Mouse (Mus musculus) embryo, embryonic 10.5 days (tissue): ENCODE measurements at regions not wholly inside any gene's neighbourhood (a gene's known extent, or its start where the extent isn't known, plus 50 kb on each side); places are given as distances from the start of the nearest gene placed in this dataset.

Experiments used
- DNase-seq: peaks from one replicate; pipeline ENCODE4 v3.0.0-alpha.2; 2015; ENCODE audit warnings: low spot score

GRCm38 (mm10) chr5:126335553-126336520 lies 804.3 kb downstream of the Tmem132b start:
- DNase-seq: peak; percentile 10

- no peak for DNase-seq
Measured at GRCm38 (mm10) chr5:126337884-126338283, 806.3 kb downstream of the Tmem132b start.

- DNase-seq: no peak
Measured at GRCm38 (mm10) chr5:126343570-126343969, 812.0 kb downstream of the Tmem132b start.

DNA sequence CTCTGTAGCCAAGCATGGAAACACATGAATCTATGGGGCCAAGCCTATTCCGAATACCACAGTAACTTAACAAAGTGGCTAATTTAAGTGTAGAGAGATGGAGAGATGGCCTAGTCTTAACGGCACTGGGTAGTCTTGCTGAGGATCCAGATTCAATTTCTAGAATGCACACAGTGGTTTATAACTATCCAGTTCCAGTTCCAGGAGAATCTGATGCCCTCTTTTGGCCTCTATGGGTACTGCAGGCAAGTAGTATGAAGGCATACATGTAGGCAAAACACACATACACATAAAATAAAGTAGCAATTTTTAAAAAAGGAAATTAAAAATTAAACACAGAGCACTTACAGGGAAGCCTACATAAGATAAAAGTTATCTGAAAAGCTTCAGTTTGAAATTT lies 819.4 kb downstream of the Tmem132b start:
- DNase-seq: no peak

DNA sequence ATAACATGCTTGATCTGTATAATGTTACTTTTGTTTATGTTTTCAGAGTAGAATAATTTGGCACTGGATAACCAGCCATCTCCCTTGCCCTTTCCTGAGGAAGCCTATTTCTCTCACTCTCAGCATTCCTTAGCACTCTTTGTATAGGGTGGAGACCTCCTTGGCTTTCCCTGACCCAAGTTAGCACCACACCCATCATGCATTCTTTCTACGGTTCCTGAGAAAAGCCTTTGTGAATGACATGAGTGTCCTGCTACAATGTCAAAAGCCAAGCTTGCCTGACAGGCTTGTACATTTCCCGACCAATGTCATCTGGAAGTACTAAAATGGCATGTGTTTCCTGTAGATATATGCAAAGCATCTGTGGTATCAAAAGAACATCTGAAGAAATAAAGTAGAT lies 837.9 kb downstream of the Tmem132b start:
- DNase-seq: no peak

- DNase-seq: no peak
Measured at GRCm38 (mm10) chr5:126392306-126392705, 849.3 kb upstream of the Tmem132c start.

- peak; percentile 15 for DNase-seq
Measured at GRCm38 (mm10) chr5:126395331-126395730, 846.3 kb upstream of the Tmem132c start.

DNA sequence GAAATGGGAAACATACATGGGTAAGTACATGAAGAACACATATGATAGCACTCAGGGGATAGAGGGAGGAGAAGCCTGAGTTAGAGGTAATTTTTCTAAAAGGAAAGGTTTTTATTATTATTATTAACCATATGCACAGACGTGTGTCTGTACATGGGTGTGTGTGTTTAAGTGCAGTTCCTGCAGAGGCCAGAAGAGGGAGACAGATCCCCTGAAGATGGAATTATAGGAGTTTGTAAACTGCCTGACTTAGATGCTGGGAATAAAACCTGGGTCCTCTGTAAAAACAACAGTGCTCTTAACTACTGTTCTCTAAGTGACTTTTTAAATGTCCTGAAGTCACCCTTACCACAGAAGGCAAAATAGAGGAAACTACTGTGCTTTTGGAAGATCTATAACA lies 809.9 kb upstream of the Tmem132c start:
- peak; percentile 12 for DNase-seq

- no peak for DNase-seq
Measured at GRCm38 (mm10) chr5:126438696-126439095, 802.9 kb upstream of the Tmem132c start.

- DNase-seq: no peak
Measured at GRCm38 (mm10) chr5:126440516-126440915, 801.1 kb upstream of the Tmem132c start.

DNA sequence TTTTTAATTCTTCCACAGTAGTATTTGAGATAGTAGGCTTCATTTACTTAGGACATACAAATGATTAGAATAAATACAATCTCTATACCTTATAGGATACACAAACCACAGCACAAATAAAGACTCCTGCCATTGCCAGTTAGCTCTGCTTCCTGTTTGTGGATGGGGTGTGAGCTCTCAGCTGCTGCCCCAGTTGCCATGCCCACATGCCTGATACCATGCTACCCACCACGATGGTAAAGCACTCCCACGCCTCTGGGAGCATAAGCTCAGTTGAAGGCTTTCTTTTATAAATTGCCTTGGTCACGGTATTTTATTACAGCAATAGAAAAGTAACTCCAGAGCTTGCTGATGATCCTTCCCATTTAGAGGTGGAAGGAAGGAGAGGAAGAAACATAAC lies 765.8 kb upstream of the Tmem132c start:
- no peak for DNase-seq

DNA sequence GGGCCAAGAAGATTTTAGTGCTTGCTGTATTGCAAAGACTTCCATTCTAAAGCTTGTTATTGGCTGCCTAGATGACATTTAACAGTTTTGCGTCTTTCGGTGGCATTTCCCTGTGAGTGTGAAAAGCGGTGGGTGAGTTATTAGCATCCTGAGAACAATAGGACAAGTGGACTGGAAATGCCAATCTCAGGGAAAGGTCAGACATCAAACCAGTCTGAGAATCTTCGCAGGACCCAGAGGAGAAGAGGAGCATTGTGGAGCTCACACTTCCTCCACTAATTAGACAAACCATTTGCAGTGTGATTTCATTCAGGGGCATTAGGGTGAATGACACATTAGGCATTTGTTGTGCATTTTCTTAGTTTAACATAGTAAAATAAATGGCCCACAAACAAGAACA lies 719.5 kb upstream of the Tmem132c start:
- DNase-seq: peak; percentile 19

GRCm38 (mm10) chr5:126525863-126526262 lies 715.7 kb upstream of the Tmem132c start:
- DNase-seq: no peak

GRCm38 (mm10) chr5:126530806-126531527 lies 710.6 kb upstream of the Tmem132c start:
- peak; percentile 9 for DNase-seq

GRCm38 (mm10) chr5:126531528-126531894 lies 710.1 kb upstream of the Tmem132c start:
- DNase-seq: no peak

DNA sequence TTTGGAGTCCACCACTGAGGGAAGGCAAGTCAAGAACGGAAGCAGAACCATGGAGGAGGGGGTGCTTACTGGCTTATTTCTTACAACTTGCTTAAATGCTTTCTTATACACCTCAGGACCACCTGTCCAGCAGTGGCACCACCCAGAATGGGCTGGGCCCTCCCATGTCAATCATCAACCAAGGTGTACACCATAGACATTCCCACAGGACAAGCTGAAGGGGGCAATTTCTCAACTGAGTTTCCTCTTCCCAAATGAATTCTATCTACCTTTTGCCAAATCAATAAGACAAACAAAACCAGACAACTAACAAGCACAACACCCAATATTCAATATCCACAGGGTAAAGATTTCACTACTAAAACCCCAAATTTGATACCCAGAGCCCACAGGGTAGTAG lies 709.6 kb upstream of the Tmem132c start:
- DNase-seq: no peak

- DNase-seq: no peak
Measured at GRCm38 (mm10) chr5:126538072-126538471, 703.5 kb upstream of the Tmem132c start.

GRCm38 (mm10) chr5:126544261-126544976 lies 697.2 kb upstream of the Tmem132c start:
- DNase-seq: no peak

DNA sequence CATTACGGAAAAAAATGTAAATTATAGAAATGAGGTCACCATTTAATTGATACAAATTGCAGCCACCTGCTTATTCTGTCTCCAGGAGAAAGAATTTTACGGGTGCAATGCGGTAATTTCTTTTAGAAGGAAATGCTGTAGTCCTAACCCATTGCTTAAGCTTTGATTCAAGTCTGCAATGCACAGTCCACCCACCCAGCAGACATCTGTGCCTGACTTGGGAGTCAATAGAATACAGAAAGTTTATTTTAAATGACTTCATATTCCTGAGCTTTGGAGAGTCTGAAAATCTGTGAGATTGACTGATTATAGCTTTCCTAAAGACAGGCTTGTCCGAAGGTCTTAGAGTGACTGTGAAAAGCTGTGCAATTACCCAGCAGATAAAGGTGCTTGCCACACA lies 693.8 kb upstream of the Tmem132c start:
- no peak for DNase-seq

DNA sequence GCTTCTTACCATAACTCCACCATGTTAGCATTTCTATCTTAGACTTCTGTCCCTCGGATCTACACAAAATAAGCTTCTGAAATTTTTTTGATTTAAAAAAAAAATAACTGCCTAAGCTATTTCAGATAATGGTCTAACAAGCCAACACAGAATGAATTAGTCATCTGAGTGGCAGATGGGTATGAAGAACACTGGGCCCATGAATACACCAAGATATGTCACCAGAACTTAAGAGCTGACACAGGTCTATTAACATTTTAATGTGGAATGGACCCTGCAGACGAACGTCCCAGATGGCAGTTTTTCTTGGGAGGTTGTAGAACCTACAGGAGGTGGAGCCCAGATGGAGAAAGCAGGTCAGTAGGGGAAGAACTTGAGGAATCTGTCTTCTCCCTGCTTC lies 689.9 kb upstream of the Tmem132c start:
- no peak for DNase-seq

GRCm38 (mm10) chr5:126559011-126559410 lies 682.6 kb upstream of the Tmem132c start:
- DNase-seq: no peak

- DNase-seq: no peak
Measured at GRCm38 (mm10) chr5:126565817-126566216, 675.8 kb upstream of the Tmem132c start.

- no peak for DNase-seq
Measured at GRCm38 (mm10) chr5:126566226-126566625, 675.4 kb upstream of the Tmem132c start.
